Mouse (Mus musculus) neural tube, embryonic 13.5 days (tissue): ENCODE measurements around the gene Izumo2. TPM values are rescaled to one million over a fixed set of nuclear protein-coding genes. Genes with fewer than 3 reads are reported as not detected.

ENCODE experiments used
- polyA plus RNA-seq: library from polyadenylated mRNA; unstranded; fragments of >200 nt; fragmentation: Nextera tagmentation; extraction: Ambion mirVana; gene quantifications from 2 replicates; pipeline ENCODE4 v1.2.1, GENCODE M21; 2015

Gene Izumo2
- polyA plus RNA-seq, 1 experiment from 2014 or later, result not detected

Other genes starting within 250 kb of the Izumo2 start
- 1.6 and 2.9 TPM in 2 replicates for gene Aspdh, start 243.4 kb upstream of the Izumo2 start, polyA plus RNA-seq
- gene Josd2, start 240.8 kb upstream of the Izumo2 start, polyA plus RNA-seq, result 49.9 and 54.3 TPM in 2 replicates
- gene Emc10, start 212.2 kb upstream of the Izumo2 start, polyA plus RNA-seq, result 139 TPM in 2 replicates
- 23.0 and 29.8 TPM in 2 replicates for gene Fam71e1, start 212.2 kb upstream of the Izumo2 start, polyA plus RNA-seq
- gene Mybpc2, start 184.1 kb upstream of the Izumo2 start, polyA plus RNA-seq, result 0.08 and 0.22 TPM in 2 replicates
- gene Spib, start 176.7 kb upstream of the Izumo2 start, polyA plus RNA-seq, result 0.13 TPM in 1 of 2 replicates, not detected in the other
- gene Pold1, start 159.9 kb upstream of the Izumo2 start, polyA plus RNA-seq, result 22.5 and 22.7 TPM in 2 replicates
- 60.1 and 65.2 TPM in 2 replicates for gene Nr1h2, start 154.8 kb upstream of the Izumo2 start, polyA plus RNA-seq
- 1.2 and 1.6 TPM in 2 replicates for gene Napsa, start 136.4 kb upstream of the Izumo2 start, polyA plus RNA-seq
- gene Kcnc3, start 118.1 kb upstream of the Izumo2 start, polyA plus RNA-seq, result 4.7 and 5.2 TPM in 2 replicates
- gene Myh14, start 37.9 kb upstream of the Izumo2 start, polyA plus RNA-seq, result 1.9 and 2.6 TPM in 2 replicates
- gene Vrk3, start 39.7 kb downstream of the Izumo2 start, polyA plus RNA-seq, result 25.1 and 30.5 TPM in 2 replicates
- gene Zfp473, start 42.3 kb downstream of the Izumo2 start, polyA plus RNA-seq, result 1.2 and 1.3 TPM in 2 replicates
- 51.0 and 53.0 TPM in 2 replicates for gene Nup62, start 107.3 kb downstream of the Izumo2 start, polyA plus RNA-seq
- 1.1 and 2.0 TPM in 2 replicates for gene Il4i1, start 107.6 kb downstream of the Izumo2 start, polyA plus RNA-seq
- gene Atf5, start 107.9 kb downstream of the Izumo2 start, polyA plus RNA-seq, result 4.1 and 4.8 TPM in 2 replicates
- gene Akt1s1, start 140.2 kb downstream of the Izumo2 start, polyA plus RNA-seq, result 89.7 and 99.0 TPM in 2 replicates
- 94.0 and 101 TPM in 2 replicates for gene Tbc1d17, start 140.3 kb downstream of the Izumo2 start, polyA plus RNA-seq
- gene Pnkp, start 148.4 kb downstream of the Izumo2 start, polyA plus RNA-seq, result 30.2 and 31.6 TPM in 2 replicates
- 471 and 515 TPM in 2 replicates for gene Ptov1, start 161.0 kb downstream of the Izumo2 start, polyA plus RNA-seq
- gene Med25, start 184.0 kb downstream of the Izumo2 start, polyA plus RNA-seq, result 134 and 138 TPM in 2 replicates
- gene Fuz, start 187.3 kb downstream of the Izumo2 start, polyA plus RNA-seq, result 14.9 and 17.9 TPM in 2 replicates
- 115 and 116 TPM in 2 replicates for gene Ap2a1, start 220.8 kb downstream of the Izumo2 start, polyA plus RNA-seq
- gene Tsks, start 234.5 kb downstream of the Izumo2 start, polyA plus RNA-seq, result 0.22 TPM in 1 of 2 replicates, not detected in the other